Mouse (Mus musculus) myocyte (in vitro differentiated cells): ENCODE measurements around the gene Zfp362. TPM values are rescaled to one million over a fixed set of nuclear protein-coding genes. Genes with fewer than 3 reads are reported as not detected.

Source experiments
- H3K27me3 ChIP-seq: one replicate; pipeline ENCODE4 v1.6.1; 2011; ENCODE audit not compliant: control insufficient read depth, insufficient read depth, insufficient read length
- H3K36me3 ChIP-seq: one replicate; pipeline ENCODE4 v1.6.1; 2011; ENCODE audit not compliant: control insufficient read depth, insufficient read depth
- H3K4me2 ChIP-seq: one replicate; pipeline ENCODE4 v1.6.1; 2011; ENCODE audit warnings: low read depth, control low read depth
- H3K4me3 ChIP-seq: one replicate; pipeline ENCODE4 v1.5.1; 2011; ENCODE audit warnings: mild to moderate bottlenecking, control low read depth, moderate library complexity
- H3K79me2 ChIP-seq: one replicate; pipeline ENCODE4 v1.6.1; 2011; ENCODE audit not compliant: control insufficient read depth, insufficient read depth
- H3ac ChIP-seq: one replicate; pipeline ENCODE4 v1.6.1; 2011; ENCODE audit not compliant: control insufficient read depth, insufficient read length
- CEBPB ChIP-seq: IDR thresholded peaks from 2 replicates; pipeline ENCODE4 v1.6.1; 2011; ENCODE audit warnings: mild to moderate bottlenecking, moderate library complexity; ENCODE audit not compliant: poor library complexity, insufficient read depth, severe bottlenecking
- E2F4 ChIP-seq: IDR thresholded peaks from one replicate; pipeline ENCODE4 v1.6.1; 2011; ENCODE audit warnings: mild to moderate bottlenecking, control low read depth, moderate library complexity; ENCODE audit not compliant: insufficient read depth
- MAX ChIP-seq: IDR thresholded peaks from one replicate; pipeline ENCODE4 v1.6.1; 2011; ENCODE audit warnings: low read depth, mild to moderate bottlenecking, control low read depth
- MYOD1 ChIP-seq, 3 experiments: IDR thresholded peaks; one replicate each; pipeline ENCODE4 v1.6.1; 2011; ENCODE audit warnings: control low read depth in 2 of 3, low read depth in 2 of 3, mild to moderate bottlenecking in 2 of 3, moderate library complexity in 1 of 3; ENCODE audit not compliant: insufficient read length in 2 of 3, control insufficient read depth in 1 of 3
- MYOG ChIP-seq, 3 experiments: IDR thresholded peaks; one replicate each; pipeline ENCODE4 v1.6.1; 2011; ENCODE audit warnings: control low read depth in 2 of 3, low read depth in 2 of 3, mild to moderate bottlenecking in 2 of 3; ENCODE audit not compliant: insufficient read length in 2 of 3, control insufficient read depth in 1 of 3, insufficient read depth in 1 of 3
- POLR2A ChIP-seq: IDR thresholded peaks from one replicate; pipeline ENCODE4 v1.6.1; 2011; ENCODE audit warnings: low read depth, mild to moderate bottlenecking, control low read depth, moderate library complexity; ENCODE audit not compliant: insufficient read length
- POLR2AphosphoS2 ChIP-seq: IDR thresholded peaks from one replicate; pipeline ENCODE4 v1.6.1; 2011; ENCODE audit warnings: low read depth, control low read depth; ENCODE audit not compliant: insufficient read length
- REST ChIP-seq: IDR thresholded peaks from one replicate; pipeline ENCODE4 v1.6.1; 2011; ENCODE audit warnings: mild to moderate bottlenecking, control low read depth, moderate library complexity; ENCODE audit not compliant: insufficient read depth, insufficient read length
- SRF ChIP-seq: IDR thresholded peaks from one replicate; pipeline ENCODE4 v1.6.1; 2011; ENCODE audit warnings: low read depth; ENCODE audit not compliant: control insufficient read depth, insufficient read length
- TCF12 ChIP-seq: IDR thresholded peaks from one replicate; pipeline ENCODE4 v1.6.1; 2011; ENCODE audit warnings: mild to moderate bottlenecking, control low read depth; ENCODE audit not compliant: poor library complexity, insufficient read depth, severe bottlenecking
- TCF3 ChIP-seq: IDR thresholded peaks from one replicate; pipeline ENCODE4 v1.6.1; 2011; ENCODE audit warnings: low read depth, control low read depth; ENCODE audit not compliant: insufficient read length
- USF1 ChIP-seq: IDR thresholded peaks from one replicate; pipeline ENCODE4 v1.6.1; 2011; ENCODE audit warnings: low read depth, mild to moderate bottlenecking, control low read depth, moderate library complexity
- polyA plus RNA-seq: library from polyadenylated mRNA; unstranded; fragments of >200 nt; fragmentation: generic; extraction: Trizol; gene quantifications from one replicate; pipeline ENCODE4 v1.2.1, GENCODE M21; 2012; ENCODE audit warnings: missing spikeins

The Zfp362 gene
- 12.0 TPM for polyA plus RNA-seq

- H3K4me3 ChIP-seq = peak within 1 kb of the TSS; percentile 49
- H3ac ChIP-seq = peak within 1 kb of the TSS; percentile 62
- peak; percentile 6 for TF ChIP-seq POLR2A
- TF ChIP-seq SRF = no peak
- no peaks in the 10 kb centered on the region for H3K27me3 ChIP-seq
- peaks cover 14% of the 10 kb centered on the region for H3K79me2 ChIP-seq
- H3K4me2 ChIP-seq = peak within 1 kb of the TSS; percentile 95
- H3K36me3 ChIP-seq = no peaks in the 10 kb centered on the region
These were observed at the start of gene Zfp362 for GRCm38 (mm10) chr4:128806043-128806826. Gene Zfp362 (minus strand): TSS chr4:128806045.

- Histone ChIP-seq H3K79me2 (no peaks in the 10 kb centered on the region), H3K4me3 (no peak overlapping the region), H3K4me2 (no peak overlapping the region), H3K36me3 (no peaks in the 10 kb centered on the region), H3ac (no peak overlapping the region), H3K27me3 (no peaks in the 10 kb centered on the region)
- TF ChIP-seq POLR2A (no peak), TCF3 (no peak), MYOG (IDR thresholded peaks at IDR 0.05; ENCODE audit: control insufficient read depth in 1 of 3, insufficient read depth in 1 of 3, insufficient read length in 2 of 3, low read depth in 2 of 3) (no peak), MYOD1 (IDR thresholded peaks at IDR 0.05; ENCODE audit: control insufficient read depth in 1 of 3, insufficient read length in 2 of 3, low read depth in 2 of 3) (no peak), MAX (no peak), TCF12 (no peak), USF1 (no peak), CEBPB (no peak)
These were observed 49.8 kb upstream of the Zfp362 start for GRCm38 (mm10) chr4:128855613-128856040.

- H3ac ChIP-seq = no peak overlapping the region
- H3K4me3 ChIP-seq = no peak overlapping the region
- H3K27me3 ChIP-seq = peaks cover 5% of the 10 kb centered on the region
- H3K79me2 ChIP-seq = no peaks in the 10 kb centered on the region
- no peaks in the 10 kb centered on the region for H3K36me3 ChIP-seq
- H3K4me2 ChIP-seq = no peak overlapping the region
- TF ChIP-seq REST = no peak
- no peak for TF ChIP-seq MAX
- no peak for TF ChIP-seq CEBPB
- TF ChIP-seq POLR2A = no peak
- no peak for TF ChIP-seq POLR2AphosphoS2
These were observed 47.3 kb upstream of the Zfp362 start for GRCm38 (mm10) chr4:128853117-128853516.

- H3ac ChIP-seq = no peak overlapping the region
- no peaks in the 10 kb centered on the region for H3K79me2 ChIP-seq
- TF ChIP-seq TCF3 (no peak), E2F4 (no peak), SRF (no peak), REST (no peak), POLR2AphosphoS2 (no peak), TCF12 (no peak), MAX (no peak), USF1 (no peak), POLR2A (no peak), CEBPB (no peak), MYOG (IDR thresholded peaks at IDR 0.05; ENCODE audit: control insufficient read depth in 1 of 3, insufficient read depth in 1 of 3, insufficient read length in 2 of 3, low read depth in 2 of 3) (no peak), MYOD1 (IDR thresholded peaks at IDR 0.05; ENCODE audit: control insufficient read depth in 1 of 3, insufficient read length in 2 of 3, low read depth in 2 of 3) (no peak)
- H3K36me3 ChIP-seq = no peaks in the 10 kb centered on the region
- no peak overlapping the region for H3K4me3 ChIP-seq
- H3K27me3 ChIP-seq = peaks cover 5% of the 10 kb centered on the region
- H3K4me2 ChIP-seq = no peak overlapping the region
These were observed 46.5 kb upstream of the Zfp362 start for GRCm38 (mm10) chr4:128852266-128852887.

- no peaks in the 10 kb centered on the region for H3K79me2 ChIP-seq
- H3K36me3 ChIP-seq = no peaks in the 10 kb centered on the region
- TF ChIP-seq REST (no peak), SRF (no peak), MYOG (IDR thresholded peaks at IDR 0.05; ENCODE audit: control insufficient read depth in 1 of 3, insufficient read depth in 1 of 3, insufficient read length in 2 of 3, low read depth in 2 of 3) (no peak), MYOD1 (IDR thresholded peaks at IDR 0.05; ENCODE audit: control insufficient read depth in 1 of 3, insufficient read length in 2 of 3, low read depth in 2 of 3) (no peak), POLR2A (no peak)
- H3K27me3 ChIP-seq = peaks cover 17% of the 10 kb centered on the region
- H3ac ChIP-seq = no peak overlapping the region
- H3K4me3 ChIP-seq = no peak overlapping the region
- H3K4me2 ChIP-seq = no peak overlapping the region
These were observed 43.8 kb upstream of the Zfp362 start for GRCm38 (mm10) chr4:128849686-128850085.
